Mouse (Mus musculus) heart, postnatal 0 days (tissue): ENCODE measurements around the gene Chek2. TPM values are rescaled to one million over a fixed set of nuclear protein-coding genes. Genes with fewer than 3 reads are reported as not detected.

Source experiments
- ATAC-seq: fragments of 200-750 bp; cut with Nextera tagmentation; 2 replicates; pipeline ENCODE4 v1.8.0; 2017; ENCODE audit warnings: low read depth, moderate number of reproducible peaks, moderate library complexity; ENCODE audit not compliant: insufficient read depth
- DNase-seq: peaks from one replicate; pipeline ENCODE4 v3.0.0-alpha.2; 2016; ENCODE audit warnings: low spot score
- H3K27ac ChIP-seq: fragments of 300-500 bp; sonication (generic); 2 replicates; pipeline ENCODE4 v1.5.1; 2014; ENCODE audit warnings: low read depth, mild to moderate bottlenecking
- H3K27me3 ChIP-seq: fragments of 300-500 bp; sonication (generic); 2 replicates; pipeline ENCODE4 v1.6.1; 2014; ENCODE audit warnings: low read length, mixed read lengths; ENCODE audit not compliant: control insufficient read depth, insufficient read depth
- H3K36me3 ChIP-seq: fragments of 300-500 bp; sonication (generic); replicated peaks from 2 replicates; pipeline ENCODE4 v1.6.1; 2014; ENCODE audit warnings: low read length, mixed read lengths; ENCODE audit not compliant: control insufficient read depth, insufficient read depth
- H3K4me1 ChIP-seq: fragments of 300-500 bp; sonication (generic); 2 replicates; pipeline ENCODE4 v1.6.1; 2014; ENCODE audit warnings: antibody characterized with exemption; ENCODE audit not compliant: control insufficient read depth, insufficient read depth
- H3K4me2 ChIP-seq: fragments of 300-500 bp; sonication (generic); 2 replicates; pipeline ENCODE4 v1.6.1; 2014; ENCODE audit warnings: low read depth, mild to moderate bottlenecking, low read length, moderate library complexity
- H3K4me3 ChIP-seq: fragments of 300-500 bp; sonication (generic); 2 replicates; pipeline ENCODE4 v1.5.1; 2014; ENCODE audit warnings: low read depth, low read length
- H3K9ac ChIP-seq: fragments of 300-500 bp; sonication (generic); replicated peaks from 2 replicates; pipeline ENCODE4 v1.6.1; 2014; ENCODE audit warnings: low read depth, low read length, mixed read lengths
- H3K9me3 ChIP-seq: fragments of 300-500 bp; sonication (generic); replicated peaks from 2 replicates; pipeline ENCODE4 v1.6.1; 2016; ENCODE audit warnings: low read length; ENCODE audit not compliant: control insufficient read depth
- CTCF ChIP-seq: IDR thresholded peaks from 2 replicates; pipeline ENCODE4 v1.5.1; 2016; ENCODE audit warnings: antibody characterized with exemption, control low read depth, low read depth
- EP300 ChIP-seq: IDR thresholded peaks from 2 replicates; pipeline ENCODE4 v1.6.1; 2016; ENCODE audit warnings: antibody characterized with exemption, low read depth
- WGBS: fragments of 180-500 bp; shearing (Covaris S2); extraction: QIAGEN DNeasy Blood & Tissue Kit; methylation state at CpG from one replicate; pipeline ENCODE4 v1.1.7; 2014; 5-methylcytosine and 5-hydroxymethylcytosine counted together
- polyA plus RNA-seq: library from polyadenylated mRNA; unstranded; fragments of >200 nt; fragmentation: Nextera tagmentation; extraction: Ambion mirVana; gene quantifications from 2 replicates; pipeline ENCODE4 v1.2.1, GENCODE M21; 2015
- total RNA-seq: library from RNA; depleted of rRNA; stranded (reverse); fragments of >200 nt; gene quantifications from 2 replicates; pipeline ENCODE4 v1.2.3, GENCODE M21; 2014; ENCODE audit warnings: low replicate concordance

The Chek2 gene
- total and polyA plus RNA-seq, 2 experiments from 2014 or later = 2.5 to 6.1 TPM

DNA sequence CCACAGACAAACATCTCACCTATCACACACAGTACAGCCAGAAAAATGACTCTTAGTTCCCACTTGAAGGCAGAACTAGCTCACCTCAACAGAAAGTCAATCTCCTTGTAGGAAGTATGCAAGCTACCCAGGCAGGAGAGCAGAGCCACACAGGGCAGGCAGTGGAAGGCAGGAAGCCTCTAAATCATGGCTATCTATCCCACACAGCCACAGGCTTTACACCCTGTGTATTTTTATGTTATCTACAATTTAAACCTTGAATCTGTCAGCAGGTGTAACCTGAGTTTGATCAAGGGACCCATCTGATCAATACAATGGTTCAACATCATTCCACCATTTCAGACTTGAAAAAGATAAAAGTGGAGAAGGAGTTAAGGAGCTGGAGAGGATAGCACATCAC, 37.0 kb upstream of the Chek2 start:
- DNase-seq (no peak), ATAC-seq (no peak)
- no peak overlapping the region for H3K27ac ChIP-seq
- no peak overlapping the region for H3K4me3 ChIP-seq
- H3K4me2 ChIP-seq = no peak overlapping the region
- H3K27me3 ChIP-seq = no peaks in the 10 kb centered on the region
- no peak overlapping the region for H3K9ac ChIP-seq
- peaks cover 25% of the 10 kb centered on the region for H3K36me3 ChIP-seq
- H3K9me3 ChIP-seq = no peaks in the 10 kb centered on the region
- TF ChIP-seq EP300 = no peak
- TF ChIP-seq CTCF = no peak
- peaks cover 32% of the 10 kb centered on the region for H3K4me1 ChIP-seq

DNA sequence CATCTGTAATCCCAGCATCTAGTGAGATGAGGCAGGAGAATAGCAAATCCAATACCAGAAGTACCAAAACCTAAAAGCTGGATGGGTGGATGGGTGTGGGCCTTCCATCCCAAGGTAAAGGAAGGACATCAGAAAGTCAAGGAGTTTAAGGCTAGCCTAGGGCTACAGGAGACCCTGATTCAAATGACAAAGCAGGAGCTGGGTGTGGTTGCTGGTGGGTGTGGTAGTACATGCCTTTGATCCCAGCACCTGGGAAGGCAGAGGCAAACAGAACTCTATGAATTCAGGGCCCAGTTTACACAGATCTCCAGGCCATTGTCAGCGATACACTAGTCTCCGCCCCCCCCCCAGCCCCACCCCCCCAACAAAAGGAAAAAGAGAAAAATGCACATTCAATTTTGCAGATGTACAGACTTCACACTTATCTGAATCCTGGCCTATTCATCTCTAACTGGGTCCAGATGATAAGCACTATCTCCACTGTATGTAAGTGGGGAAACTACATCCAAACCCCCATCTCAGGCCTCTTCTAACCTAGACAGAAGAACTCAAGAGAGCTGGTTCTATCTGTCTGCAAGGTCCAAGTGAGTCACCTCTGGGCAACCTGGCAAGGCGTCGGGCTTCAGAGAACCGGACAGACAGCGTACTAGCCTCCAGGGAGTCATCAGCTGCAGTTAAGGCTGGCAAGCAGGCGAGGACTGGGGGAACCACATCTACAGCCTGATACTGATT, 35.6 kb upstream of the Chek2 start:
- TF ChIP-seq EP300 = no peak
- TF ChIP-seq CTCF = no peak
- H3K36me3 ChIP-seq = peaks cover 12% of the 10 kb centered on the region
- no peak overlapping the region for H3K9ac ChIP-seq
- DNase-seq = no peak
- H3K27ac ChIP-seq = no peak overlapping the region
- no peak for ATAC-seq
- no peaks in the 10 kb centered on the region for H3K9me3 ChIP-seq
- no peaks in the 10 kb centered on the region for H3K27me3 ChIP-seq
- 78% methylated on average over 7 of the region's 7 CpGs for WGBS
- H3K4me3 ChIP-seq = no peak overlapping the region
- H3K4me1 ChIP-seq = peaks cover 35% of the 10 kb centered on the region
- no peak overlapping the region for H3K4me2 ChIP-seq

DNA sequence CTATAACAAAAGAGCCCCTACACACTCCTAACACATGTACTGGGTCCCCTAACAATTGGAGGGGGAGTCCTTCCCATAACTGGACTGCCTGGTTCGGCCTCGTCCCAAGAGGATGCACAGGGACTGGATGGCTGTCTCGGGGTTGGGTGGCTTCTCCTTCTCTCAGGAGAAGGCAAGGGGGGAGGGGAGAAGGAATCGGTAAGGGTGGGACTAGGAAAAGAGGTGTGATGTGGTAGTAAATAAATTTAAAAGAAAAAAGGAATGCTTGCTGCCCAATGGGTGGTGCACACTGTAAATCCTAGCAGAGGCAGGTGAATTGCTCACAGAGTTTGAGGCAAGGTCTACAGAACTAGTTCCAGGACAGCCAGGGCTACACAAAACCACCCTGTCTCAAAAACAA, 33.6 kb upstream of the Chek2 start:
- no peak for DNase-seq
- Histone ChIP-seq H3K36me3 (no peaks in the 10 kb centered on the region), H3K27ac (no peak overlapping the region), H3K9me3 (no peaks in the 10 kb centered on the region), H3K27me3 (no peaks in the 10 kb centered on the region), H3K4me1 (peaks cover 35% of the 10 kb centered on the region), H3K9ac (no peak overlapping the region), H3K4me2 (no peak overlapping the region), H3K4me3 (no peak overlapping the region)
- 88% methylated on average over 4 of the region's 4 CpGs for WGBS
- no peak for ATAC-seq
- TF ChIP-seq CTCF (no peak), EP300 (no peak)

DNA sequence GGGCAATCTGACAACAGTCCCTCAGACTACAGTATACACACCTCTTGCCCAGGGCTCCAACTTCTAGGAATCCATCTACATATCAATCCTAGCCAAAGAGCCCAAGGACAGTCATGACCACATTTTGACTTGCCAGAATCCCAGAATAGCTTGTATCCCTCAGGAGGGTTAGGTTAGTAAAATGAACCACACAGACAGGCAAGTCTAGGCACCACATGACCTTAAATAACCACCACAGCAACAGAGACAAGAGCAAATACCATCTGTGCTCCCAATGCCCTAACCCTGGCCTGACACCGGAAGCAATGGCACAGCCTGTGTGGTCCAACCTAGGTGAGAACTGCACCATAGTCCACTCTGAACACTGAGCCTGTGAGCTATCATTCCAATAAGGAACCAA, 33.1 kb upstream of the Chek2 start:
- H3K4me3 ChIP-seq = no peak overlapping the region

DNA sequence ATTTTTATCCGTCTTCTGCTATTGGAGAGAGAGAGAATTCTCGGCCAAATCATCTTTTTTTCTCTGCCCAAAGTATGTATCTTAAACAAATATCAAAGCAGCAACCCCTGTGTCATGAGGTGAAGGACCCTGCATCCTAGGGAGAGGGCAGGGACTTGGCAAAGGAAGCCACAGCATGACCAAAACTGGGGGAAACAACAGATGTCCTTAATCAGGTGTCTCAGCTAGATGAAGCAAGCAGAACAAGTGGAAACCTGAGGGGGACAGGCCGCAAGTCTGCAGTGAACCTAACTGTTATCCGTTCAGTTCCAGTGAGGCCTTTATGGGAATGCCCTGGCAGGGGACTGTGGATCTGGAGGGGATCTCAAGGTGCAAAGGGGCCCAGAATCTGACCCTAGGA, 32.3 kb upstream of the Chek2 start:
- TF ChIP-seq CTCF (no peak), EP300 (no peak)
- peaks cover 27% of the 10 kb centered on the region for H3K4me1 ChIP-seq
- H3K9ac ChIP-seq = peak overlapping the region; percentile 99; the same call in 1 of the 2 replicates
- no peaks in the 10 kb centered on the region for H3K9me3 ChIP-seq
- H3K36me3 ChIP-seq = no peaks in the 10 kb centered on the region
- peak overlapping the region; percentile 99 for H3K4me2 ChIP-seq
- peak overlapping the region; percentile 92; the same call in 1 of the 2 replicates for H3K27ac ChIP-seq
- no peaks in the 10 kb centered on the region for H3K27me3 ChIP-seq
- 74% methylated on average over 4 of the region's 4 CpGs for WGBS
- DNase-seq (no peak), ATAC-seq (no peak)
- H3K4me3 ChIP-seq = peak overlapping the region; percentile 98; the same call in 1 of the 2 replicates

More for the DNA sequence above, 33.1 kb upstream of the Chek2 start:
- no peak overlapping the region for H3K27ac ChIP-seq
- H3K36me3 ChIP-seq = no peaks in the 10 kb centered on the region
- no peaks in the 10 kb centered on the region for H3K9me3 ChIP-seq
- H3K9ac ChIP-seq = no peak overlapping the region
- no peak for DNase-seq
- 100% methylated on average over 1 of the region's 1 CpGs for WGBS
- H3K4me2 ChIP-seq = no peak overlapping the region
- no peak for ATAC-seq
- TF ChIP-seq EP300 (no peak), CTCF (no peak)
- no peaks in the 10 kb centered on the region for H3K27me3 ChIP-seq
- peaks cover 31% of the 10 kb centered on the region for H3K4me1 ChIP-seq

DNA sequence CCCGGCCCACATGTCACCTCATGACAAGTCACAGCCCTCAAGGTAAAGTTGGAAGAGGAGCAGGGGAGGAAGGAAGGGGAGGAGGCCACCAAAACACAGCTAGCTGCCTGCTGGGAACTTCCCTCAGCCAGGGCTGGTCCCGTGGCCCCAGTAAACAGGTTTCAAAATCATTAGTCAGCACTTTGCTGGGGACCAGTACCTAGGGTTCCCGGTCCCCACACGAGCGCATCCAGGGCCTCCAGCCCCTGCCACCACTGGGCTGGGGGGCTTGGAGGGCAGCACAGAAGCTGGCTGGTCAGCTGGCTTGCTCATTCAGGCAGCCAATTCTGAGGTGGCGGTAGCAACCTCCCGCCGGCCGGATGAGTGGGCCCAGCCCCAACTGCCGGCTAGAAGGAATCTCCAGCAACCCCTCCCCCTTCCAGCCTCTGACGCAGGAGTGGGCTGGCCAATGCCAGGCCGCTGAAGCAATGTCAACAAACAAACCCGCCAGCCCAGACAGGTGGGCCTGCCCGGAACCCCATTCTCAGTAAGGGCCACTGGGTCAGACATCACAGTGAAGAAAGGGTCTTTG, 31.6 kb upstream of the Chek2 start:
- Histone ChIP-seq H3K4me2 (peak overlapping the region; percentile 99), H3K9me3 (no peaks in the 10 kb centered on the region), H3K36me3 (no peaks in the 10 kb centered on the region), H3K4me3 (peak overlapping the region; percentile 98), H3K4me1 (peaks cover 24% of the 10 kb centered on the region), H3K9ac (peak overlapping the region; percentile 99), H3K27ac (peak overlapping the region; percentile 92), H3K27me3 (no peaks in the 10 kb centered on the region)
- DNase-seq = peak; percentile 90
- no peak for TF ChIP-seq EP300
- peak; percentile 59 for ATAC-seq
- 3% methylated on average over 14 of the region's 14 CpGs for WGBS
